9 mouse cellular contexts compared by ENCODE assay signal in the genomic region with DNA sequence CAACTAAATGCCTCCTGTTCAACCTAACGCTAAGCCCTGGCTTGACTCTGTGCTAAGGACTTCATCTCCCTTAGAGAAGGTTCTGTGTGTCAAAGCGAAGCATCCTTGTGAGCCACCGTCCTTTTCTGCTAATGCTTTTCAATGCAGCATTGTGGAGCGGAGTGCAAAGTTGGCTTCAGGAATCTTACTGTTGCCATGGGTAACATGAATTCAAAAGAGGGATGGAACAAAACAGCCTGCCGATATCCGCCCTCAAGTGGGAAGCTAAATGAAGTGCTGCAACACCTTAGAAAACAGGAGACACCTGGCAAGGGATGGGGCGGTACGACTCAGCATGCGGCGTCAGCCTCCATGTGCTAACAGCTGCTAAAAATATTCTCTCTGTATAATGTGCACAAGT. TPM values are rescaled to one million over a fixed set of nuclear protein-coding genes. Genes with fewer than 3 reads are reported as not detected.
A peak's percentile ranks its signal among the peaks of the same experiment; 100 is the strongest.
DNase-seq lines count a peak whose midpoint lies in the region; ATAC-seq lines count a peak whose summit lies in the region.
"Had no signal": no experiment of that assay in that cellular context is flagged by ENCODE, and none has a peak within 500 bp of the region (broad histone marks: within the 10 kb centered on the region; RNA-seq: fewer than 3 reads in every experiment).

No protein-coding gene starts in this region.

- H3K27ac ChIP-seq in forebrain, embryonic 15.5 days (replicated peaks), result peak overlapping the region; percentile 39
- H3K27ac ChIP-seq: liver, embryonic 13.5 days had no signal

- H3K9ac ChIP-seq in forebrain, embryonic 15.5 days (replicated peaks), result no peak overlapping the region
- H3K9ac ChIP-seq: liver, embryonic 13.5 days had no signal

- H3K9me3 ChIP-seq in forebrain, embryonic 15.5 days, result no peaks in the 10 kb centered on the region
- H3K9me3 ChIP-seq: liver, embryonic 13.5 days had no signal

- H3K4me3 ChIP-seq in forebrain, embryonic 15.5 days, result no peak overlapping the region
- H3K4me3 ChIP-seq: liver, embryonic 13.5 days had no signal

- DNase-seq in lung, postnatal 10 days, result peak; percentile 33
- DNase-seq in lung, postnatal 14 days, result no peak
- DNase-seq in left cerebral cortex, postnatal 25 days (ENCODE audit: low spot score in 2 of 2), result peak; percentile 71 to 76
- DNase-seq in right cerebral cortex, postnatal 36 days (ENCODE audit: low spot score in 2 of 2), result peak; percentile 64 to 65
- DNase-seq in ovary, postnatal 14 days (ENCODE audit: low spot score), result no peak
- no peak for DNase-seq in cerebellum, postnatal 14 days
- no peak for DNase-seq in cerebellum, postnatal 10 days
- DNase-seq: liver, embryonic 13.5 days had no signal

- intact Hi-C loops in left cerebral cortex, postnatal 25 days (cut with DNase I), result no loop called here

- H3K36me3 ChIP-seq in forebrain, embryonic 15.5 days, result no peaks in the 10 kb centered on the region
- H3K36me3 ChIP-seq: liver, embryonic 13.5 days had no signal

- H3K4me2 ChIP-seq in forebrain, embryonic 15.5 days (replicated peaks), result 0 out of 2 replicates have a peak overlapping the region, but pooled peaks have one; percentile 6
- H3K4me2 ChIP-seq: liver, embryonic 13.5 days had no signal

- no peaks in the 10 kb centered on the region for H3K27me3 ChIP-seq in forebrain, embryonic 15.5 days
- H3K27me3 ChIP-seq: liver, embryonic 13.5 days had no signal

- ATAC-seq in forebrain, embryonic 15.5 days (replicated peaks), result peak; percentile 77

- peaks cover 12% of the 10 kb centered on the region for H3K4me1 ChIP-seq in forebrain, embryonic 15.5 days

- 11% methylated on average over 10 of the region's 10 CpGs for WGBS in forebrain, embryonic 15.5 days

RNA-seq across cellular contexts. Expression of a gene that starts 32.9 kb away (rescaled TPM):
- polyA plus RNA-seq in forebrain, embryonic 15.5 days (2015; fragmentation: Nextera tagmentation; extraction: Ambion mirVana), result 33.8 and 35.1 TPM in 2 replicates
- 100 to 1,000 TPM; 108 to 118 TPM for total RNA-seq in left cerebral cortex, postnatal 25 days (2021)

RNA-seq across cellular contexts. Expression of a gene that starts 44.1 kb away (rescaled TPM):
- 853 and 902 TPM in 2 replicates for polyA plus RNA-seq in forebrain, embryonic 15.5 days (2015; fragmentation: Nextera tagmentation; extraction: Ambion mirVana)
- 100 to 1,000 TPM; 389 to 390 TPM for total RNA-seq in left cerebral cortex, postnatal 25 days (2021)

Comparison
In these comparisons a context has a peak if more than half of its experiments do, and no peak if none do; other contexts are left out.
1. DNase-seq: peak in lung, postnatal 10 days (single experiment), left cerebral cortex, postnatal 25 days (2 of 2) and right cerebral cortex, postnatal 36 days (2 of 2); none in lung, postnatal 14 days (single experiment), ovary, postnatal 14 days (single experiment), cerebellum, postnatal 14 days (0 of 2) and cerebellum, postnatal 10 days (0 of 2).